Mouse (Mus musculus) embryonic fibroblast, embryonic 13.5 days (primary cell): ENCODE results near the gene Pklr. TPM values are rescaled to one million over a fixed set of nuclear protein-coding genes. Genes with fewer than 3 reads are reported as not detected.
"Not testable (repeated sequence)": the region's sequence is repeated elsewhere in the genome, so short reads cannot be mapped to it uniquely, and the experiment has no call there.

Experiments used
- H3K27ac ChIP-seq: 2 replicates; pipeline ENCODE4 v1.5.1; 2012; ENCODE audit warnings: low read length, control low read depth, inconsistent platforms; ENCODE audit not compliant: insufficient read depth
- H3K4me1 ChIP-seq: 2 replicates; pipeline ENCODE4 v1.6.1; 2011; ENCODE audit warnings: low read length; ENCODE audit not compliant: control insufficient read depth, insufficient read depth
- H3K4me3 ChIP-seq: 2 replicates; pipeline ENCODE4 v1.5.1; 2011; ENCODE audit warnings: mild to moderate bottlenecking, control low read depth, low read length; ENCODE audit not compliant: insufficient read depth
- CTCF ChIP-seq: IDR thresholded peaks from 2 replicates; pipeline ENCODE4 v1.5.1; 2011; ENCODE audit warnings: mild to moderate bottlenecking, control low read depth, low read length, moderate library complexity, borderline replicate concordance; ENCODE audit not compliant: insufficient read depth
- POLR2A ChIP-seq: IDR thresholded peaks from 2 replicates; pipeline ENCODE4 v1.6.1; 2011; ENCODE audit warnings: low read depth, mild to moderate bottlenecking, control low read depth, low read length, moderate library complexity
- polyA plus RNA-seq: library from polyadenylated mRNA; stranded (reverse); fragments of >200 nt; gene quantifications from 2 replicates; pipeline ENCODE4 v1.2.4, GENCODE M21; 2011; ENCODE audit warnings: low read depth; ENCODE audit not compliant: missing spikeins, insufficient read length

Pklr gene
- polyA plus RNA-seq, 1 experiment = not detected

DNA sequence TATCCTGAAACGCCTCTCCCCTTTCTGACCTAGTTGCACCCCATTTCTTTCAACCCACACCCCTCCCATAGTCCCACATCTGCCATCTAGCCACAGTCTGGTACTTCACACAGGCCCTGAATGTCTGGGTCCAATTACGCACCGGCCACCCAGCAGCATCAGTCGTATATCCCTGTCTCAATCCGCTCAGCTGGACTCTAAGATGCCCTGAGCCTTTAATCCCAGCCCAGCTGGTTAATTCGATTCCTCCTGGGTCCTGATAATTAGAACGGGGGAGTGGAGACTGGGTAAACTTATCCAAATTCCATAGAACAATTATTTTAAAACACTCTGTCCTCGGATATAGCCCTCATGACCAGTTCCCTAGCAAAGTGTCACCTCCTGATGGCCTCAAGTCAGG, 9.6 kb downstream of the Pklr start:
- TF ChIP-seq CTCF (no peak), POLR2A (no peak)
- H3K4me3 ChIP-seq = no peak overlapping the region
- H3K27ac ChIP-seq = no peak overlapping the region
- H3K4me1 ChIP-seq = no peaks in the 10 kb centered on the region

- no peaks in the 10 kb centered on the region for H3K4me1 ChIP-seq
- H3K27ac ChIP-seq = no peak overlapping the region
- no peak for TF ChIP-seq POLR2A
- H3K4me3 ChIP-seq = no peak overlapping the region
These were observed 11.4 kb downstream of the Pklr start for GRCm38 (mm10) chr3:89147101-89147978.

DNA sequence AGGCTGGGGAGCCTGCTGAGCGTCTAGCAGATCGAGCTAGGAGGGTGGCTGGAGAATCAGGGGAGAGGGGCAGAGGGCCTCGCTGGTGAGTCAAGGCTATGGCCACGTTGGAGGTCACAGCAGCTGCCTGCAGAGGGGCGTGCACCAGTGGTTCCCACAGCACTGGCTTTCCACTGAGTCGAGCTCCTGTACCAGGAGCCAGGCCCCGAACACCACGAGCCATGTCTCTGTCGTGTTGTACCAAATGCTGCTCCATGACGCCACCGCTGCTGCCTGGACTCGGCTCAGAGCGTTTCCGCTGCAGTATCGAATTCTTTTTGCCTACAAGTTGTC, 12.0 kb downstream of the Pklr start:
- H3K27ac ChIP-seq = no peak overlapping the region
- no peaks in the 10 kb centered on the region for H3K4me1 ChIP-seq
- TF ChIP-seq POLR2A (no peak), CTCF (no peak)
- no peak overlapping the region for H3K4me3 ChIP-seq

- Histone ChIP-seq H3K4me3 (no peak overlapping the region), H3K4me1 (no peaks in the 10 kb centered on the region), H3K27ac (no peak overlapping the region)
- TF ChIP-seq POLR2A (no peak), CTCF (no peak)
These were observed 12.6 kb downstream of the Pklr start for GRCm38 (mm10) chr3:89148567-89148966.

DNA sequence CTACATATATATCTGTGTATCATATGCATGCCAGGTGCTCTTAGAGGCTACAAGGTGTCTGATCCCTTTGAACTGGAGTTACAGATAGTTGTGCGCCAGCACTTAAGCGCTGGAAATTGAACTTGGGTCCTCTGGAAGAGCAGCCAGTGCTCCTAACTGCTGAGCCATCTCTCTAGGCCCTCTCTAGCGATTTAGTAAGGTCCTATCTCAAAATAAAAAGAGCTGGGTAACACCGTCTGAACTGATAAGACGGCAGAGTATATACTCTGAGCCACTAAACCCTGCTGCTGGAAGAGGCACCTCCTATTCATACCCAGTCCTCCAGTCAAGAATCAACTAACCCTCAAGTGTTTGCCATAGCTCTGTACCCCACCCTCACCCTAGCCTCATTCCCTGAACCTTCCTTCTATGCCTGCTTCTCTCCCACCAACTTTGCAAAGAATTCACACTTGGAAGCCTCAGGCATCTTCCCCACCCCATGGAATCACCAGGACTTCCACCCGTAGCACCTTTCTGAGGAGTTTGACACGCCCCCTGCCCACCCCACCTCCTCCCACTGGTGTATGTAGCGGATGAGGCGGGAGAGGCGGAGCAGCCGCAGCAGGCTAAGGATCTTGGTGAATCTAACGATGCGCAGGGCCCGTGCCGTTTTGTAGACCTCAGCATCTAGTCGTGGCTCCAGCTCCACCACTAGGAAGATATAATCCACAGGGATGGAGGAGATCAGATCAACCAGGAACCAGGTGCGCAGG, 16.3 kb downstream of the Pklr start:
- H3K4me3 ChIP-seq = no peak overlapping the region
- no peak overlapping the region for H3K27ac ChIP-seq
- TF ChIP-seq POLR2A (no peak), CTCF (no peak)
- no peaks in the 10 kb centered on the region for H3K4me1 ChIP-seq

DNA sequence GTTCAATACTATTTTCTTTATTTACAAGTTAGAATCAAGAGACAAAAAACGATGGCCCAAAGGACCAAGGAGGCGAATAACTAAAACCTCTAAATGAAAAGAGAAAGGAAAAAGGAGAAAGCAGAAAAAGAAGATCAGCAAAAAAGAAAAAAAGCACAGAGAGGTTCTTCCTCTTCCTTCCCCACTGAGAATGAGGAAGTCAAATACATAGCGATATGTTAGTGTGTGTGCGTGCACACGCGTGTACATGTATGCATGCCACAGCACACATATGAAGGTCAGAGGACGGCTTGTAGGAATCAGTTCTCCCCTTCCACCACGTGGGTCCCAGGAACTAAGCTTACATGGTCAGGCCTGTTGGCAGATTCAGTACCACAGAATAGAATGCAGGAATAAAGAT, 21.0 kb downstream of the Pklr start:
- H3K27ac ChIP-seq = no peak overlapping the region

GRCm38 (mm10) chr3:89158651-89159050, 22.7 kb downstream of the Pklr start:
- peaks cover under 1% of the 10 kb centered on the region; the same call in 1 of the 2 replicates for H3K4me1 ChIP-seq
- no peak overlapping the region for H3K27ac ChIP-seq
- no peak overlapping the region for H3K4me3 ChIP-seq
- TF ChIP-seq POLR2A (no peak), CTCF (no peak)

More for the DNA sequence above, 21.0 kb downstream of the Pklr start:
- no peak for TF ChIP-seq POLR2A
- TF ChIP-seq CTCF = no peak
- H3K4me1 ChIP-seq = no peaks in the 10 kb centered on the region
- H3K4me3 ChIP-seq = no peak overlapping the region

DNA sequence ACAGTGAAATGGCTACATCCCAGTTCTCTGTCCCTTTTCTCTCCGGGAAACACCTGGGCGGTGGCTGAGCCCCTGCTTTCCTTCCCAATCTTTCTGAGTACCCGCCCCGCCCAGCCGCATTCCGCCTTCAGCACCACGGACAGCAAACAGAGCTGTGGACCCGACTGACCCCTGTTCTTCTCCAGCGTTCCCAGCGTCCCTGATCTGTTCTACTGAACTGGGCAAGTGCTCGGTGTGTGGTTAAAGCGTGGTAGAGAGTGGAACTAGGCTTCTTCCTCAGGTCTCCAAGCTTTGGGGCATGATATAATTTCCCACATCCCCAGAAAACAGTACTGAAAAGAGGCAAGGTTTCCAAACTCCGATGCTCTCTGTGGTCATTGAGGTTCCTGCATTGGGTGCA, 23.3 kb downstream of the Pklr start:
- peaks cover 4% of the 10 kb centered on the region; the same call in 1 of the 2 replicates for H3K4me1 ChIP-seq
- no peak overlapping the region for H3K27ac ChIP-seq
- no peak for TF ChIP-seq POLR2A
- no peak for TF ChIP-seq CTCF
- peak overlapping the region; percentile 29; the same call in 1 of the 2 replicates for H3K4me3 ChIP-seq

- no peak within 1 kb of the TSS for H3K27ac ChIP-seq
These were observed 23.8 kb downstream of the Pklr start, which contains the start of gene Hcn3 for GRCm38 (mm10) chr3:89159616-89160344. Hcn3 (minus strand) TSS chr3:89160196.

DNA sequence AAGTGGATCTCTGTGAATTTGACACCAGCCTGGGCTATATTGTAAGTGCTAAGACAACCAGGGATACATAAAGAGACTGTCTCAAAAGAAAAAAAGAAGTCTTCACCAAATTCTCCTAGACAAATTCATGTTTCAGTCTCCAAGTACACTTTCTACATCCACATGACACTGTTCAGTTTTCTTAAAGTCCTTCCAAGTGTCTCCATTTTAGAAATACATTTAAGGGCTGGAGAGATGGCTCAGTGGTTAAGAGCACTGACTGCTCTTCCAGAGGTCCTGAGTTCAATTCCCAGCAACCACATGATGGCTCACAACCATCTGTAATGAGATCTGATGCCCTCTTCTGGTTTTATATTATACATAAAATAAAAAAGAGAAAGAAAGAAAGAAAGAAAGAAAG, 25.3 kb downstream of the Pklr start:
- not testable (repeated sequence) for H3K4me1 ChIP-seq, H3K27ac ChIP-seq

More at GRCm38 (mm10) chr3:89159616-89160344, 23.8 kb downstream of the Pklr start, which contains the start of gene Hcn3:
- TF ChIP-seq POLR2A (no peak), CTCF (peak; percentile 53; the same call in 1 of the 2 replicates)
- Histone ChIP-seq H3K4me3 (peak within 1 kb of the TSS; percentile 29), H3K4me1 (peaks cover 4% of the 10 kb centered on the region; the same call in 1 of the 2 replicates)

More for the DNA sequence above, 25.3 kb downstream of the Pklr start:
- not testable (repeated sequence) for H3K4me3 ChIP-seq
